Mouse (Mus musculus): Measurements from ENCODE around the gene Tbc1d32.
"Not testable (repeated sequence)": the region's sequence is repeated elsewhere in the genome, so short reads cannot be mapped to it uniquely, and the experiment has no call there.

Gene Tbc1d32

GRCm38 (mm10) chr10:56228568-56229209 lies at the start of gene Tbc1d32:
Gene Tbc1d32, minus strand, starts transcription at chr10:56228689.
- DNase-seq = peak; percentile 94

- no peak for DNase-seq
Measured at GRCm38 (mm10) chr10:56227771-56228275, 666 bp downstream of the Tbc1d32 start.

DNA sequence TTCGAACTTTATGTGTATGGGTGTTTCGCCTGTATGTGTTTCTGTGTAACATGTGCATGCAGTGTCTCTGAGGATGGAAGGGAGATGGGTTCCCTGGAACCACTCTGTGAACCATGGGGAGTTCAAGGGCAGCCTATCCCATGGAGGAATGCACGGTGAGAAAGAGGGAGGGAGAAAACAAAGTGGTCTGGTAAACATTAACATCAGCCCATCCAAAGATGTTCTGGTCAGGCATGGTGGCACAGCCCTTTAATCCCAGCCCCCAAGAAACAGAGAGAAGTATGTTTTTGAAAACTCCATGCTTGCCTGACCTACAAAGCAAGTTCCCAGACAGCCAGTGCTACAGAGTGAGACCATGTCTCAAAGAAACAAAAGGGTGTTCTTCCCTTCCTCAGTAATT lies 12.7 kb downstream of the Tbc1d32 start:
- no peak for DNase-seq

GRCm38 (mm10) chr10:56210343-56210742 lies 18.1 kb downstream of the Tbc1d32 start:
- DNase-seq = no peak

DNA sequence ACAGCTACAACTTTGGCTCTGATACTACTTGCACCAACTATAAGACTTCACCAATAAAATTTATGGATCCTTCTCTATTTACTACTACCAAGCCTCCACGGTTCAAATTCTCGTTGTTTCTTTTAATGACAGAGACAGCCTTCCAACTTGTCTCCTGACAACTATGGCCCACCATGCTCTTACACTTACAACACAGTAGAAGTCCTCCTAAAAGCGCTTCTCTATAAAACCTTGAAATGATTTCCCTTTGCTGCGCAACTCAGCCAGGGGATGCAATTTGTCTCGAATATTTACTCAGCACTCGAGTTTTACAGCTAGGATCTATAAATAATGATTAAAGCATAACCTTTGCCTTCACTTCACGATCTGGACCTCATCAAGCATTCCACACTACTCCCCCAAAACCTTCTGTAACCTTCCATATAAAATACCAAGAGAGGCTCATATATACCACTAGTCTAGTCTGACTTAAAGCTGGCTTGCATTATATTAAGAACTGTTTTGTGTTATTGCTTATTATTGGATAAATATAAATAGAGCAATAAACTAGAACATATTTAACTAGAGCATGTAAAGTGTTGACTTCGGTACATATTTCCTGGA lies 21.6 kb downstream of the Tbc1d32 start:
- no peak for DNase-seq

GRCm38 (mm10) chr10:56204348-56204747 lies 24.1 kb downstream of the Tbc1d32 start:
- no peak for DNase-seq

DNA sequence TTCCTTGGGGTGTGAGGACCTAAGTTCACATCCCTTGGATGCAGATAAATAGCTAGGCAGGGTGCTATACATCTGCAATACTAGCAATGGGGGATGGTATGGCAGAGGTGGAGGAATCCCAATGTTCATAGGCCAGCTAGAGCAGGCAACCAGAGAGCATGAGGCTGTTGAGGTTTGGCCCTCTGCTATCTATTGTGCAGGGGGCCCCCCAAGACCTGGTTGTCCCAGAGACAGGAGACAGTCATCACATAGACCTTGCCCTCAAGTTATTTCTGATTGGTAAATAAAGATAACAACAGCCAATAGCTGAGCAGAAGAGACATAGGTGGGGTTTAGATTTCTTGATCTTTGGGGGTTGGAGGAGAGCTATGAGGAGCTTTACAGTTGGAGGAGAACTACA lies 28.6 kb downstream of the Tbc1d32 start:
- no peak for DNase-seq

GRCm38 (mm10) chr10:56198691-56199090 lies 29.8 kb downstream of the Tbc1d32 start:
- no peak for DNase-seq

DNA sequence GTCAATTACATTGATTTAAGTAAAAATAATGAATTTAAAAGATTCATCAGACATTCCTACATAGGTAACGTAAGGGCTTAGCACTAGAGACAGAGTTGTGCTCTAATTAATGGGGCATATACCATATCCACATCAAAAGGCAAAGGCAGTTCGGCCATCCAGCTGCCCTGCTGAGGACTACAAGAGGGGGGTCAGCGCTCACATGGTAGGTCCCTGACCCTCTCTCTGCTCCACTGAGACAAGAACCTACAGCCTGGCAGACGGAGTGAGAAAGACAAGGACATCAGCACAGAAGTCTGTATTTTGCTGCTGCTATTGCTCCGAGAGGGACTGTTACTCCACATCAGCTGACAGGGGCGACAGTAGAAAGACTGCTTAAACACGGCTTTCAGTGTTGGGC lies 34.2 kb downstream of the Tbc1d32 start:
- no peak for DNase-seq

DNA sequence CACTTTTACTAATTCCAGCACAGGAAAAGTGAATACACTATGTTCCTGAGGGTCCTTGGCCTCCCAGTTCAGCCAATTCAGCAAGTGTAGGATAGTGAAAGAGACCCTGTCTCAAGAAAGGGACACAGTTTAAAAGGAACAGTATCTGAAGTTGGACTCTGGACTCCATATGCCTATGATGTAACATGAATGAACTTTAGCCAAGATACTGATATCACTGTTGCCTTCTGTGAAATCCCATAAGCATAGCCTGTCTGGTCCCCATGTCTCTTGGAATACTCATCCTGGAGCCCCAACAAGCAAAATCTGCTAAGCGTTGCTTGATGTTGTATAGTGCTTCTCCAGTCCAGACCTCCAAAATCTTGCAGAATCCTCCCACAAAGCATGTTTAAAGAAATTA lies 46.8 kb downstream of the Tbc1d32 start:
- no peak for DNase-seq

- DNase-seq = peak; percentile 1
Measured at GRCm38 (mm10) chr10:56173184-56173583, 55.3 kb downstream of the Tbc1d32 start.

GRCm38 (mm10) chr10:56167721-56168120 lies 60.8 kb downstream of the Tbc1d32 start:
- DNase-seq = not testable (repeated sequence)

GRCm38 (mm10) chr10:56165758-56166157 lies 62.7 kb downstream of the Tbc1d32 start:
- DNase-seq = no peak

DNA sequence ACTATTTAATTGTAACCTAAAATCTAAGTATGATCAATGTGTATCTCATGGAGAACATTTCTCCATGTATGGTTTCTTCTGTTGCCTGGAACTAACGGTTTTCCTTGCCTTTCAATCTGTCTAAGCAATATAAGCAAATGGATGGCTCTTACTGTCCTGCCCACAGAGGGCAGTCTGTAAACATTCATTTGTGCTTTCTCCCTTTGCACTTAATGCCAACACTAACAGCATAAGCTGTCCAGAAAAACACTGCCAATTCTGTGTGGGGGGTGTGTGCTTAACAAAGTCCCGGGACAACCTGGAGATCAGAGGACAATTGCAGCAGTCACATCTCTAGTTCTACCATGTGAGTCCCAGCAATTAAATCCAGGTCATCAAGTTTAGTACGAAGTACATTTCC lies 64.1 kb downstream of the Tbc1d32 start:
- DNase-seq = peak; percentile 18

DNA sequence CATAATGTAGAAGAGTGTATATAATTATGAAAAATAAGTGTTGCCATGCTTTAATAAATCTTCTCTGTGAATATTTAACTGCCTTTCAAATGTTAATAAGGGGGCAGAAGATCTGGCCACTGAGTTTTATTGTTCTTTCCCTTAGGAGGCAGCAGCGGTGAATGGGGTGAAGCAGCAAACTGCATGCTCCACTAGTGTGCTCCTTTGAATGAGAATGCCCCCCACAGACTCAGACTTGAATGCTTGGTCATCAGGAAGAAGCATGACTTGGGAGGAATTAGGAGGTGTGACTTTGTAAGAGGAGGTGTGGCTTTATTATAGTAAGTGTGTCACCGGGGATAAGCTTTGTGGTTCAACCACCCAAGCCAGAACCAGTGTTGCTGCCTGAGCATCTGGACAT lies 69.7 kb downstream of the Tbc1d32 start:
- DNase-seq = no peak

- DNase-seq = no peak
Measured at GRCm38 (mm10) chr10:56158207-56158606, 70.3 kb downstream of the Tbc1d32 start.

DNA sequence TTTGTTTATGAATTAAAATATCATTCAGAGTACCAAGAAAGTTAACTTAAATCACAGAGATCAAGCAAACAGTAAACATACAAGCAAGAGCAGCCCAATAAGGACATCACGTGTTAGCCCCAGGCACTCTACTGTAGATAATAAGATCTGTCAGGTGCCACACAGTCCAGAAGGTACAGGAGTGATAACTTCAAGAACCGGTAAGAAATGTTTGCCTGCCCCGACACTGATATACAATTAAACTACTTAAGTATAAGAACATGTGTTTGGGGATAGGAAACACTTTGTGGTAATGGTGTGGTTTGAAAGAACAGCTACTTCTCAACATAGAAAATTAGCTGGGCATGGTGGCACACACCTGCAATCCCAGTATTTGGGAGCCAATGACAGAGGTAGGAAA lies 71.5 kb downstream of the Tbc1d32 start:
- DNase-seq = no peak

DNA sequence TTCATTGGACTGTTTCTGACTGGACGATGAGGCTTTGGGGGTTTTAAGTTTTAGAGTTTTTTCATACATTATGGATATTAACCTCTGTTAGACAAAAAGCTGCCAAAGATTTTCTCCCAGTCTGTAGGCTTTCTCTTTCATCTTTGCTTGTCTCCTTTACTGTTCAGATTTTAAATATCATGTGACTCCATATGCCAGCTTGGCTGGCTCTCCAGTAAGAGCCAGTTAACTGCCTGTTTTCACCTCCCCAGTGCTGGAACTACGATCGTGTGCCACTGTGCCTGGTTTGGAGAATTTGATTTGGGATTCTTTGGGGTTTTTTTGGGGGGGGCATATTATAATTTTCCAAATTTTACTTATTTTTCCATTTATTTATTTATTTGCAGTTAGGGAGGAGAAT lies 79.6 kb downstream of the Tbc1d32 start:
- no peak for DNase-seq

- no peak for DNase-seq
Measured at GRCm38 (mm10) chr10:56137191-56137590, 91.3 kb downstream of the Tbc1d32 start.

DNA sequence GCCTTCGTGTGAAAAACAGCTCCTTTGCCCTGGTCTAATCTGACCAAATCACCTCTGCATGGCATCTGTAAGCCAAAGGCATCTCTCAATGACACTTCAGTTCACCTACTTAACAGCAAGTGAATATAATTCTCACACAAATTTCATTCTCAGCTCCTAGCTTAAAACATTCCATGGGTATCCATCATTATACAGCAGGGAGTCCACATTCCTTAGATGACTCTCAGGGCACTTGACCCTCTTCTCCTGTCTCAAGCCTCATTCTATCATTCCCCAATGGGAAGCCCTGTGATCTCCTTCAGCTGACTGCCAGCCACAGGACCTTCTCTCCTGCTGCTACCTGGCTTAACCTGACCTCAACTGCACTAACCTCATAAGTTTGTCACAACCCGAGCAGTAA lies 98.8 kb downstream of the Tbc1d32 start:
- no peak for DNase-seq

DNA sequence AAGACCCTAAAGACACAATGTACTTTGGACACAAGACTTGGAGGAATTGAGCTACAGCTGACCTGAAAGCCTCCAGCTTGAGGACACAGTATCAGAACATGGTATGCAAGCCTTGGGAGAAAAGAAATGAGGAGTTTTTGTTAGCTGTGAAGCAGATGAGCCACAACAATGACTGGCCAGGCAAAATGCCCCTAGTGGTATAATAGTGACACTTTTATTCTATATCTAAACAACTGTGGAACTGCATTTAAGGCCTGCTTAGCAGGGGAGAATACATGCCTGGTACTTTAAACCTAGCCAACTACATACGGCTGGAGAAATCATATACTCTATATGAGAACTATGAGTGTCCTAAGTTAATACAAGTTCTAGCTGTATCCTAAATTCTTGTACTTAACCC lies 101.5 kb downstream of the Tbc1d32 start:
- no peak for DNase-seq

GRCm38 (mm10) chr10:56115636-56116180 lies 112.8 kb downstream of the Tbc1d32 start:
- no peak for DNase-seq

DNA sequence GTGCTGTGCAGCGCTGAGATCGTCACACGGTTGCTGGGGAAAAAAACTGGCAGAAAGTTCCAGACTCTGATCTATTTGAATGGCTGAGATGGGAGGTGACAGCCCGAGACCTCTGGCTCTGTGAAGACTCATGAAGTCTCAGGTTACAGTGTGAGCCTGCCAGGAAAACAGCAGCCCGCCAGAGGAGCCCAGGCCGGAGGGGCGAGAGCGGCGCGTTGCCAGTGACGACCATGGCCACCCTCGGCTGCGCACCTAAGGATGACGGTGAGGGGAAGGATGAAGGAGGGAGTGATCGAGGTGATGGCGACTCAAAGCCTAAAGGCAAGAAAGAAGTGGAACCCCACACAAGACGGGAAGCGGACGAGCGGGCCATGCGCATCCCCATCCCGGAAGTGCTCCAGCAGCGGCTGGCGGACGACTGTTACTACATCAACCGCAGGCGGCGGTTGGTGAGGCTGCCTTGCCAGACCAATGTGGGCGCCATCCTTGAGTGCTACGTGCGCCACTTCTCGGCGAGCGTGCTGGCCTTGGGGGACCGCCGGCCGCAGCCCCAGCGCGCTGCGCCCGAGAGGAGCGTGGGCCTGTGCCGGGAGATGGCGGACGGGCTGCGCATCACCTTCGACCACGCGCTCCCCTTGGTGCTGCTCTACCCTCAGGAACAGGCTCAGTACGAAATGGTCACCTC lies 113.4 kb downstream of the Tbc1d32 start:
- DNase-seq = peak; percentile 60

DNA sequence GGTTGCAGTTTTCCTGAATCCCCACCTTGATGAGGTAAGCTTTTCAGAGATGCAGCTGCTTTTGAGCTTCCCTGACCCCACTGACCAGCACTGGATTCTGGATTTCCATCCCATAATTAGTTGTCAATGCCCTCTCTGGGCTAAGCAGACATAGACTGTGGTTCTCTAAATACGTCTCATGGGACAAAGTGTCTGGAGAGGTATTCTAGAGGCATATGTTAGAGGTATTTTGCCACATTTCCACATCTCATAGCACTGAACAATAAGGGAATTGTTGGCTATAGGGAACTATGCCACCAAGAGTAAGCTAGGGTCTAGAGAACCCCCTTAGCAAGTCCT lies 121.5 kb downstream of the Tbc1d32 start:
- no peak for DNase-seq
